Mouse (Mus musculus) adrenal gland, adult 18-20 months (tissue): ENCODE measurements around the gene Snn. TPM values are rescaled to one million over a fixed set of nuclear protein-coding genes. Genes with fewer than 3 reads are reported as not detected.
"Not testable (repeated sequence)": the region's sequence is repeated elsewhere in the genome, so short reads cannot be mapped to it uniquely, and the experiment has no call there.

ENCODE experiments used
- DNase-seq, 2 experiments: peaks; one replicate each; pipeline ENCODE4 v3.0.0; 2021 to 2022; ENCODE audit warnings: low spot score in 2 of 2
- long read RNA-seq, 2 experiments: library from polyadenylated mRNA; stranded (forward); transcript quantifications; one replicate each; pipeline ENCODE4 v2.0.0; 2021
- total RNA-seq, 2 experiments: library from RNA; stranded (reverse); gene quantifications; 1 replicate in 1 of 2; 2 replicates in 1 of 2; pipeline ENCODE4 v1.2.3; 2021

The Snn gene
- 10 to 100 TPM in 1 of 2 experiments, 1 to 10 TPM in 1; 9.3 to 14.0 TPM for total RNA-seq
- long read RNA-seq, experiment 1, transcript Snn-201 (2 exons, 2,872 nt): major isoform, 7 of 7 reads
- long read RNA-seq, experiment 1, partial matches to known transcripts: 0 of 7 reads
- long read RNA-seq, experiment 1, other reads (novel, unspliced or antisense): 0 of 7 reads
- long read RNA-seq, experiment 2, transcript Snn-201 (2 exons, 2,872 nt): major isoform, 19 of 22 reads
- long read RNA-seq, experiment 2, partial matches to known transcripts: 0 of 22 reads
- long read RNA-seq, experiment 2, other reads (novel, unspliced or antisense): 3 of 22 reads

GRCm38 (mm10) chr16:11060645-11061044, at the start of gene Snn:
TSS of gene Snn (plus strand) at chr16:11060945.
- no peak for DNase-seq

- no peak for DNase-seq
These were observed 49.5 kb upstream of the Snn start for GRCm38 (mm10) chr16:11011206-11011605.

DNA sequence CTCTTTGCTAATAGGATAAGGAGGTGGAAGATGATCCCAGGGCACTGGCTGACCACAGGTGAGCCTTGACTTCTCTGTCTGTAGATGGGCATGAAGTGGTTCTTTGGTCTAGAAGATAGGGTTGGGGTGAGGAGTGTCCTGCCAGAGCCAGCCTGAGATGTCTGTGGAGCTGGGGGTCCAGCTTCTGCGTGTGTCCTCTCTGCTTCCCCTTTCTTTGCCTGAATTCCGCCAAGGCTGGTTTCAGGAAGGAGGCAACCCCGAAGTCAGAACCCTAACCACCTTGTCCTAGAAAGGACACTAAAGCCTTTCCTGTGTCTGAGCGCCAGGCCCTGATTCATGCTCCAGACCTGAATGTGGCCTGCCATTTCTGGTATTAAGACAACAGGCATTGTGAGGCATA, 48.8 kb upstream of the Snn start:
- DNase-seq: no peak

DNA sequence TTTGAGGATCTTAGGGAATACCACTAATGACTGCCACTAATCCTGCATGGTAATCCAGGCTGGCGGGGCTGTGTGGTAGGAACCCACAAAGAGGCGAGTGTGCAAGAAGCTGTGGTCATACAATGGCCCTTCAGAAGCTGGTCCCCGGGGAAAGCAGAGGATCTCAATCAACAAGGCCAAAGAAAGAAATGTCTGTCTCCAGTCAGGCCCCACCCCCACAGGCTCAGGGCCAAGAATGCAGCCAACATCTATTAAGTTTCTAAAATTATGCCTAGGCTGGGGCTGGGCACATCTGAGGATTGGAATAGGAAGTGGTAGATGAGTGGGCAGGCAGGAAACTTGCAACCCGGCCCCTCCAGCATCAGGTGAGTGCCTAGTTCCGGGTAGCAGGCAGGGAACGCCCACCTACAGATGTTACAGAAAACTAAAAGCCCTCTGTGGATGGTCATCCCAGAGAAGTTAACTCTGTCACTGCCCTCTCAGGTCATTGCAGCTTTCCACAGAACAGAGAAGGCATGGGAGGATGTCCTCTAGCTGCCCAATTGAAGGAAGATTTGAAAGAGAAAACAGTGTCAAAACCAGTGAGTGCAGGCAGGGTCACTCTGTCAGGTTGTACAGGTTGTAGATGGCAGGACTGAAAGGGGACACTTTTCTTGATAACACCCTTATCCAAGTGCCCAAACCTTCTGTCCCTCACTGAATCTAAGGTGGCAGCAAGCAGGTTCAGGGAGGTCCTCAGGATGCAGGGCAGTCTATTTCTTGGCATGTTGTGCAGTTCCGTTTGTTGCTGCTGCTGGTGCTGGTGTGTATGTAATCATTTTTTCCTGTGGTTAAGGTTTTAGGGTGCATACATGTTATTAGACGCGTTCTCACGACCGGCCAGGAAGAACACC, 47.9 kb upstream of the Snn start:
- DNase-seq: peak in 1 of 2 experiments; percentile 48

DNA sequence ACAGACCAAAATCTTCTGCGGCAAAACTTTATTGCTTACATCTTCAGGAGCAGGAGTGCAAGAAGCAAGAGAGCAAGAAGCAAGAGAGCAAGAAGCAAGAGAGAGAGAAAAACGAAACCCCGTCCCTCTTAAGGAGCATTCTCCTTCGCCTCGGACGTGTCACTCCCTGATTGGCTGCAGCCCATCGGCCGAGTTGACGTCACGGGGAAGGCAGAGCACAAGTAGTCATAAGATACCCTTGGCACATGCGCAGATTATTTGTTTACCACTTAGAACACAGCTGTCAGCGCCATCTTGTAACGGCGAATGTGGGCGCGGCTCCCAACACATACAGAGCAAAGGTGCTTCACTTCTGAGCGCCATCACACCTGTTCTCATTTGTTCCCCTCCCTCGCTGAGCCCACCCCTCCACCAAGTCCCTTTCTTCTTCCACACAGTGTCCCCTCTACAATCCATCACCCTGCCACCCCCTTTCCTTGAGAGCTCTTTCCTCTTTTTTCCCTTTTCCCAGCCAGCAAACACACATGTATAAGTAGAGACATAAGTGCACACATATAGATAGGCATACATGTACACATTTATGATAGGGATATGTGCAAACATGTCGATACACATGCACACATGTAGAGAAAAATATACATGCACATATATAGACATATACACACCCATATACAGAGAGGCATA, 47.1 kb upstream of the Snn start:
- DNase-seq: not testable (repeated sequence)

GRCm38 (mm10) chr16:11014407-11014806, 46.3 kb upstream of the Snn start:
- DNase-seq: no peak

DNA sequence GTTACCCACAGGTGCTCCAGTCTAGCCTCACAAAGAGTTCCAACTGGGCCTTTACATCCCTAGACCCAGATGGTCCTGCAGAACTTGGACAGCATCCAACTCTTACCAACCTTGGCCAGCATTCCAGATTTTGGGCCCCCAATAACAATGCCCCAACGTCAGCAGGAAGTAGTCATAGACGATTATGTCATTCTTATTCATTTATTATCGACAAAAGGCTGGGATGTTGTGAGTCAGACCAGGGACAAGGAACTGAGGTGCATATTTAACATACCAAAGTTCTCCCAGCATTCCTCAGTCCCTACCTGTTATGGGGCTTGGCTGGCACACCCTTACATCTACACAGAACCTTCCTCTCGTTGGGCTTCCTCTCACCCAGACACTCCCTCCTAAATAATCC, 44.4 kb upstream of the Snn start:
- DNase-seq: no peak

- DNase-seq: no peak
These were observed 42.7 kb upstream of the Snn start for GRCm38 (mm10) chr16:11017807-11018595.

DNA sequence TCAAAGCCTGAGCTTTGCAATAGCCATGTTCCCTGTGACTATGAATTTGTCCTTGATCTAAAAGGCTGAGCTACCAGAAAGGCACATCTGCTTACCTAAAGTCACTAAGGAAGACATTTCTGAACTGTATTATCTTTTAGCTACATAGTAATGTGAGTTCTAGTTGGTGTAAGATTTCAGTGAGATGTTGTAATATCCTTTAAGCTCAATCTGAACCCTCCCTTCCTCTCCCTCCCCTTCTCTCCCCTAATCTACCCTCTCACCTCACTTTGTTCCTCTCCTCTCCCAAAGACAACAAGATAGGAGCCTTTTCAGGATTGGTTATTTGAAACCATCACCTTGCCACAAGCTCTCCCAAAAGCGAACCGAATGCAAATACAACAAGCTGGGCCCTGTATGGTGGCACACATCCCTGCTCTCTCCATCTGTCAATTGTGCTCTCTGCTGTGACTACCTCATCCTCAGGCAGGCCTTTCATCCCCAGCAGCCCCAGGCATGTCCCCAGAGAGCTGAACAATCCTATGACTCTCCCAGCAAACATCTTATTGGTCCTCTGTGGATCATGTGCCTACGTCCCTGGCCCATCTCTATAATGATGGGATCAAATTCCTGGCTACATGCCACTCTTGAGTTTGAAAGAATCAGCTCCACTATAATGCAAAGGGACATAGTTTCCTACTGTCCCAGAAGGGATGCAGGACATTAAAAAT, 39.2 kb upstream of the Snn start:
- no peak for DNase-seq

DNA sequence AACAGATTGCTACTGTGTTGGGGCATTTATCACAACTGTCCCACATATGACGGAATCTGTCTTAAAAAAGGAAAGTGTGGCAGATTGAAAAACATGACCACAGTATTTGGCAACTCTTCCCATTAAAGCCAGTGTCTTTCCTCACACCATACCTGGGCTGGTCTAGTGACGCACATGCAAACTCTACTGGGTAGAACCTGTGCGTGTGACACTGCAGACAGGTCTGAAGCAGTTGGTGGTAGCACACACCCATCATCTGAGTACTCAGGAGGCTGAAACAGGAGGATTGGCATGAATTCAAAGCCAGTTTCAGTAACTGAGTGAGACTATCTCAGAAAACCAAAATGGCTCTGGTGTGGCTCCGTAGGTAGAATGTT, 38.6 kb upstream of the Snn start:
- DNase-seq: no peak

DNA sequence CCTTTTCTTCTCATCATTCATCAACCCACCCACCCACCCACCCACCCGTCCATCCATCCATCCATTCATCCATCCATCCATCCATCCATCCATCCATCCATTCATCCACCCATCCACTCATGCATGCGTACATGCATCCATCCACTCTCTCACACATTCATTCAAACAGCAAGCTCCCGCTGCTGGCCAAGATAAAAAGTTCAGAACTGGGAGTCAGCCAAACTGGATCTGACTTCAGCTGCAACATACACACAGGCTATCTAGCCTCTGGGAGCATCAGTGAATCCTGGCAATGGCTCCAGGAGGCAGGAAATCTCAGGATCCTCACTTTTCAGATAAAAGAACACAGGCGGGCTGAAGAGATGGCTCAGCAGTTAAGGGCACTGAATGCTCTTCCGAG, 37.1 kb upstream of the Snn start:
- no peak for DNase-seq

- no peak for DNase-seq
These were observed 35.9 kb upstream of the Snn start for GRCm38 (mm10) chr16:11024841-11025240.

DNA sequence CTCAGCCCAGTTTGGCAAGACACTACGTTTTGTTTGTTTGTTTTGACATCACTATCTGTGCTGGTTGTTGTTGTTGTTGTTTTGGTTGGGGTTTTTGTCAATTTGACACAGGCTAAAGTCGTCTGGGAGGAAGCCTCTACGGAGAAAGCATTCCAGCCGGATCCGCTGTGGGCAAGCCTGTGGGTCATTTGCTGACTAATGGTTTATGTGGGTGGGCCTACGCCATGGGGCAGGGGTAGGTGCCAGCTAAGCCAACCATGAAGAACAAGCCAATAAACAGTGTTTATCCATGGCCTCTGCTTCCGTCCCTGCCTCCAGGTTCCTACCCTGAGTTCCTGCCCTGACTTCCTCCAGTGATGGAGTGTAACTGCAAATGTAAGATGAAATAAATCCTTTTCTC, 32.5 kb upstream of the Snn start:
- DNase-seq: no peak

- DNase-seq: no peak
These were observed 29.9 kb upstream of the Snn start for GRCm38 (mm10) chr16:11030844-11031243.

- no peak for DNase-seq
These were observed 29.4 kb upstream of the Snn start for GRCm38 (mm10) chr16:11031320-11031719.

- DNase-seq: peak; percentile 80 to 85
These were observed 26.4 kb upstream of the Snn start for GRCm38 (mm10) chr16:11034193-11034803.

DNA sequence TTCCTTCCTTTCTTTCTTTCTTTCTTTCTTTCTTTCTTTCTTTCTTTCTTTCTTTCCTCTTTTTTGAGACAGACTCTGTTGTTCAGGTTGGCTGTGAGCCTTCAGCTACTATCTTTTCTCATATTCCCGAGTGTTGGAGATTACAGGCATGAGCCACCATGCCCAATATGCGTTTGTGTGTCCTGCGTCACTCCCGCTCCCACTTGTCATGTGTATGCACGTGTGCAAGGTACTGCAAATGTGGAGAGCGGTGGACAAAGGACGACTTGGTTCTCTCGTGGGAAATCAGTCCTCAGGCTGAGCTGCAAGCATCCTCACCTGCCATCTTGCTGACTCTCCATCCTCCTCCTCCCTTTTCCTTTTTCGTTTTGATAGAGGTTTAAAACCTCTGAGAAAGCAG, 25.5 kb upstream of the Snn start:
- no peak for DNase-seq

DNA sequence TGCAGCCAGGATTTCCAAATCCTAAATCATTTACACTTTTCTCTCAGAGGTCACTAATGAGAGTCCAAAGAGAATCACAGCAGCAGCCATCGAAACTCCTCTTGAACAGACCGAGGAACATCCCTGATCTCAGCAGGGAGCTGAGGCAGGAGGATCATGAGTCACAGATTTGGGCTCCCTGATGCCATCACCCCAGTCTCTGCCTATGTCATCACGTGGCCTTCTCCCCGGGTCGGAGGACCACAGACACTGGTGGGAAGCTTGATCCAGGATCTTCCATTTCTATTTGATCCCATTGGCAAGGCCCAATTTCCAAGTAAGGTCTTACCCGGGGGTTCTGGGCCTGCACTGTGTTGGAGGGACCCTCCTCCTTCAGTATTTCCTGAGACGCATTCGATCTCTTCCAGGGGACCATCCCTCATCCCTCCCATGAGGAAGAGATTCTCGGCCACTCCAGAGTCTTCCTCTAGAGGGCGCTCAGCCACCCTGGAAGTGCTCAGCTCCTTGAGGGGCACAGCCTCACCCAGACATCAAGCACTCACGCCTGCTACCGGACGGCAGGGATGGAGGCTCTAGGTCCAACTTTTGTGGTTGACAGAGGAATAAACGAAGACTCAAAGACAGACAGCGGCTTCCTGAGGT, 24.8 kb upstream of the Snn start:
- peak; percentile 61 to 75 for DNase-seq

GRCm38 (mm10) chr16:11040603-11041002, 20.1 kb upstream of the Snn start:
- DNase-seq: no peak
